Mouse (Mus musculus): ENCODE data around the gene H3f3a. TPM values are rescaled to one million over a fixed set of nuclear protein-coding genes. Genes with fewer than 3 reads are reported as not detected.

Gene H3f3a
- total and polyA plus RNA-seq, 3 experiments = 571 to 1,420 (median 715) TPM

DNA sequence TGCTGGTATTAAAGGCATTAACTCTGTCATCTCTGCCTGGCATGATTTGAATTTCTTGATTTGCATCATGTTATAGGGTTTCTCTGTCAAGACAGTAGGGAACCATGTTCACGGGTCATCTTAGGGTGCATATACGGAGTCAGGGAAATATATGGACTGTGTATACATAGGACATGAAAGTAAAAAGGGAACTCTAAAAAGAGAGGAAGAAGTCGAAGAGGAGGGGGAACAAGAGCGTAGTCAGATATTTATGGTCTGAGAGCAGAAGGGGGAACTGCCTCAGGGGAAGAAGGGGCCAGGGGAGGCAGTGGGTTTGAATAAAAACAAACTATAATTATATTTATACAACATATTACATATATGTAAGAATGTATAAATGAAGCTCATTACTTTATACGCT is 8.5 kb upstream of the H3f3a start:
- no peak overlapping the region for H3K4me2 ChIP-seq (ENCODE audit: insufficient read depth, low read depth, poor library complexity, severe bottlenecking)
- peaks cover 7% of the 10 kb centered on the region for H3K9me3 ChIP-seq (replicated peaks; ENCODE audit: low read length)
- H3K9ac ChIP-seq (ENCODE audit: insufficient read depth, low read depth) = no peak overlapping the region
- H3K4me1 ChIP-seq (ENCODE audit: control insufficient read depth in 1 of 2, insufficient read depth in 2 of 2) = peaks cover 0 to 22% of the 10 kb centered on the region in 2 experiments; a peak in 2 of 4 replicates
- dilution Hi-C loops (cut with MboI; ENCODE audit: extremely low pct_ligation_motif_present, extremely low pct_unique_long_range_greater_than_20kb, low sequenced_read_pairs) = no loop called here
- H3K36me3 ChIP-seq (replicated peaks in 1 of 2; ENCODE audit: control insufficient read depth in 1 of 2, insufficient read depth in 1 of 2, low read length in 1 of 2) = no peaks in the 10 kb centered on the region
- H3K79me2 ChIP-seq (replicated peaks; ENCODE audit: control insufficient read depth, extremely low read depth, insufficient read depth, poor library complexity, severe bottlenecking) = no peaks in the 10 kb centered on the region
- TF ChIP-seq JUND (conservative IDR thresholded peaks at IDR 0.05; ENCODE audit: low read depth, low read length) (no peak), ZNF384 (IDR thresholded peaks at IDR 0.05; ENCODE audit: low read depth, low read length) (no peak), POLR2A (IDR thresholded peaks at IDR 0.05; ENCODE audit: low read depth, low read length) (no peak), GABPA (IDR thresholded peaks at IDR 0.05; ENCODE audit: insufficient replicate concordance, low read depth, low read length) (no peak), USF1 (IDR thresholded peaks at IDR 0.05; ENCODE audit: low read depth, low read length) (no peak), TCF12 (IDR thresholded peaks at IDR 0.05; ENCODE audit: low read depth, low read length) (no peak), BHLHE40 (IDR thresholded peaks at IDR 0.05; ENCODE audit: low read depth, low read length) (no peak), TBP (conservative IDR thresholded peaks at IDR 0.05; ENCODE audit: low read depth, low read length) (no peak), CHD2 (IDR thresholded peaks at IDR 0.05; ENCODE audit: low read length) (no peak), NELFE (IDR thresholded peaks at IDR 0.05; ENCODE audit: low read depth, low read length) (no peak), EP300 (IDR thresholded peaks at IDR 0.05; ENCODE audit: low read length) (no peak), PAX5 (IDR thresholded peaks at IDR 0.05; ENCODE audit: low read length) (no peak), MAX (IDR thresholded peaks at IDR 0.05; ENCODE audit: low read length) (no peak), MXI1 (IDR thresholded peaks at IDR 0.05; ENCODE audit: low read depth, low read length) (no peak), USF2 (conservative IDR thresholded peaks at IDR 0.05; ENCODE audit: low read depth, low read length) (no peak), RCOR1 (conservative IDR thresholded peaks at IDR 0.05; ENCODE audit: low read depth, low read length) (no peak), MAZ (IDR thresholded peaks at IDR 0.05; ENCODE audit: low read depth, low read length) (no peak), RAD21 (IDR thresholded peaks at IDR 0.05; ENCODE audit: low read depth, low read length) (no peak)
- no peak overlapping the region for H3K27ac ChIP-seq (ENCODE audit: insufficient read depth, low read depth)
- H3K27me3 ChIP-seq (replicated peaks) = no peaks in the 10 kb centered on the region
- DNase-seq (ENCODE audit: extremely low read depth) = no peak
- H3K4me3 ChIP-seq (replicated peaks in 1 of 3; ENCODE audit: low read depth in 2 of 3, low read length in 2 of 3, poor library complexity in 1 of 3) = no peak overlapping the region
- in situ Hi-C loops (cut with MboI; ENCODE audit: low pct_ligation_motif_present, low pct_unique_long_range_greater_than_20kb, low sequenced_read_pairs) = no loop called here

DNA sequence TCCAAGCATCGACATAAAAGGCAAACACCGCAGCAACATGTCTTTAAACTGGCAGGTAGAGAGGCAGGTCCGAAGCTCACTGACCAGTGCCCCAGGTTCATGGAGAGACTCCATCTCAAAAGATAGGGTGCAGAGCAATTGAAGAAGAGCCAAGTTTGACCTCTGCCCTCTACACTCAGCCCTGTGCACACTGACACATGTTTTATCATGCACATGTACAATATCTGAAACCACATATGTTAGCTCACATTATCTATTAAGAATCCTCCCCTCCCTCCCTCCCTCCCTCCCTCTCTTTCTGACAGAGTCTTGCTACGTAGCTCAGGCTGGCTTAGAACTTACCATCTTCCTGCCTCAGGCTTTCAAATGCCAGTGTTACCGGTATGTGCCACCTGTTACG is 7.4 kb upstream of the H3f3a start:
- Histone ChIP-seq H3K4me1 (ENCODE audit: control insufficient read depth in 1 of 2, insufficient read depth in 2 of 2) (peaks cover 0 to 17% of the 10 kb centered on the region in 2 experiments; a peak in 2 of 4 replicates), H3K4me3 (replicated peaks in 1 of 3; ENCODE audit: low read depth in 2 of 3, low read length in 2 of 3, poor library complexity in 1 of 3) (no peak overlapping the region), H3K79me2 (replicated peaks; ENCODE audit: control insufficient read depth, extremely low read depth, insufficient read depth, poor library complexity, severe bottlenecking) (no peaks in the 10 kb centered on the region), H3K27ac (ENCODE audit: insufficient read depth, low read depth) (no peak overlapping the region), H3K36me3 (replicated peaks in 1 of 2; ENCODE audit: control insufficient read depth in 1 of 2, insufficient read depth in 1 of 2, low read length in 1 of 2) (no peaks in the 10 kb centered on the region), H3K4me2 (ENCODE audit: insufficient read depth, low read depth, poor library complexity, severe bottlenecking) (no peak overlapping the region), H3K9me3 (replicated peaks; ENCODE audit: low read length) (peaks cover under 1% of the 10 kb centered on the region), H3K9ac (ENCODE audit: insufficient read depth, low read depth) (no peak overlapping the region), H3K27me3 (replicated peaks) (peaks cover 5% of the 10 kb centered on the region)
- dilution Hi-C loops (cut with MboI; ENCODE audit: extremely low pct_ligation_motif_present, extremely low pct_unique_long_range_greater_than_20kb, low sequenced_read_pairs) (no loop called here), in situ Hi-C loops (cut with MboI; ENCODE audit: low pct_ligation_motif_present, low pct_unique_long_range_greater_than_20kb, low sequenced_read_pairs) (no loop called here)
- DNase-seq (ENCODE audit: extremely low read depth) = no peak
- TF ChIP-seq HCFC1 (IDR thresholded peaks at IDR 0.05; ENCODE audit: low read depth, low read length) = no peak
- no peak for TF ChIP-seq POLR2A (IDR thresholded peaks at IDR 0.05; ENCODE audit: low read depth, low read length)
- no peak for TF ChIP-seq NELFE (IDR thresholded peaks at IDR 0.05; ENCODE audit: low read depth, low read length)
- no peak for TF ChIP-seq USF1 (IDR thresholded peaks at IDR 0.05; ENCODE audit: low read depth, low read length)
- no peak for TF ChIP-seq NRF1 (IDR thresholded peaks at IDR 0.05; ENCODE audit: low read depth, low read length)
- TF ChIP-seq ETS1 (conservative IDR thresholded peaks at IDR 0.05; ENCODE audit: low read depth, low read length) = no peak
- no peak for TF ChIP-seq MYC (IDR thresholded peaks at IDR 0.05; ENCODE audit: low read depth, low read length)
- no peak for TF ChIP-seq IRF4 (IDR thresholded peaks at IDR 0.05; ENCODE audit: low read depth, low read length)
- no peak for TF ChIP-seq CTCF (conservative IDR thresholded peaks at IDR 0.05 in 1 of 2, IDR thresholded peaks at IDR 0.05 in 1 of 2; ENCODE audit: low read depth in 2 of 2, low read length in 2 of 2)
- no peak for TF ChIP-seq MAFK (IDR thresholded peaks at IDR 0.05; ENCODE audit: insufficient replicate concordance, low read length)
- TF ChIP-seq ZMIZ1 (IDR thresholded peaks at IDR 0.05; ENCODE audit: low read depth, low read length) = no peak
- TF ChIP-seq MEF2A (IDR thresholded peaks at IDR 0.05; ENCODE audit: borderline replicate concordance, low read depth, low read length) = no peak
- TF ChIP-seq MAZ (IDR thresholded peaks at IDR 0.05; ENCODE audit: low read depth, low read length) = no peak
- TF ChIP-seq KAT2A (IDR thresholded peaks at IDR 0.05; ENCODE audit: insufficient replicate concordance, low read length) = no peak
- no peak for TF ChIP-seq RAD21 (IDR thresholded peaks at IDR 0.05; ENCODE audit: low read depth, low read length)
- no peak for TF ChIP-seq JUN (IDR thresholded peaks at IDR 0.05; ENCODE audit: insufficient read depth, low read depth, low read length)
- no peak for TF ChIP-seq TBP (conservative IDR thresholded peaks at IDR 0.05; ENCODE audit: low read depth, low read length)

Data from CH12.LX (cell line).